Mouse (Mus musculus): ENCODE results near the gene Nadk2. TPM values are rescaled to one million over a fixed set of nuclear protein-coding genes. Genes with fewer than 3 reads are reported as not detected.

The Nadk2 gene
- polyA plus RNA-seq, 1 experiment from 2014 or later = 22.7 TPM

GRCm38 (mm10) chr15:9073684-9074083 lies 2.6 kb downstream of the Nadk2 start:
- Histone ChIP-seq H3K36me3 (ENCODE audit: control insufficient read depth, insufficient read depth) (no peaks in the 10 kb centered on the region), H3K27me3 (replicated peaks; ENCODE audit: control insufficient read depth, insufficient read depth, low read length) (no peaks in the 10 kb centered on the region), H3K27ac (ENCODE audit: low read length) (no peak overlapping the region), H3K4me2 (ENCODE audit: low read length) (no peak overlapping the region), H3K4me3 (replicated peaks; ENCODE audit: low read length) (no peak overlapping the region), H3K4me1 (replicated peaks; ENCODE audit: control insufficient read depth, insufficient read depth, low read length) (peaks cover 24% of the 10 kb centered on the region), H3K9me3 (ENCODE audit: control insufficient read depth, low read length) (no peaks in the 10 kb centered on the region), H3K9ac (replicated peaks; ENCODE audit: low read depth, low read length) (no peak overlapping the region)
- no peak for ATAC-seq
- 67% methylated on average over 5 of the region's 5 CpGs for WGBS

DNA sequence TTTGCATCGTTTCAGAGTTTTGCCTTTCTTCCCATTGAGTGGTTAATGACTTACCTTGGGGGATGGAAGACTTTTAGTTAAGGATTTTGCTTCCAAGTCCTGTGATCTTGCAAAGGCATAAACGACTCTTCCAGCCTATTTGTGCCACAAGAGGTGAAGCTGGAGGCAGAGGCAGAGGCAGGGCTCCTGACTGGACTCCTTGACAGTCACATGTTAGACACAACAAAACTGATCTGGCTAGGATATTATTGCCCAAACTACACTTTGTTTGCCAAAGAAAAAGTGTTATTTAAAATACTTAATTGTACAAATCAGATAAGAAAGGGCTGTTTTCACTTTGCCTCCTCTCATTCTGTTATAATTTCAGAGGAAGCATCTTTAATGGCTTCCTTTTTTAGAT lies 3.1 kb downstream of the Nadk2 start:
- no peak for ATAC-seq
- Histone ChIP-seq H3K27ac (ENCODE audit: low read length) (no peak overlapping the region), H3K27me3 (replicated peaks; ENCODE audit: control insufficient read depth, insufficient read depth, low read length) (no peaks in the 10 kb centered on the region), H3K9me3 (ENCODE audit: control insufficient read depth, low read length) (no peaks in the 10 kb centered on the region), H3K36me3 (ENCODE audit: control insufficient read depth, insufficient read depth) (no peaks in the 10 kb centered on the region), H3K4me3 (replicated peaks; ENCODE audit: low read length) (no peak overlapping the region), H3K9ac (replicated peaks; ENCODE audit: low read depth, low read length) (no peak overlapping the region), H3K4me2 (ENCODE audit: low read length) (no peak overlapping the region), H3K4me1 (replicated peaks; ENCODE audit: control insufficient read depth, insufficient read depth, low read length) (peaks cover 24% of the 10 kb centered on the region)
- WGBS = 18% methylated on average over 2 of the region's 2 CpGs

- ATAC-seq = no peak
- 19% methylated on average over 4 of the region's 4 CpGs for WGBS
- H3K4me2 ChIP-seq (ENCODE audit: low read length) = no peak overlapping the region
- no peak overlapping the region for H3K27ac ChIP-seq (ENCODE audit: low read length)
- no peak overlapping the region for H3K9ac ChIP-seq (replicated peaks; ENCODE audit: low read depth, low read length)
- H3K36me3 ChIP-seq (ENCODE audit: control insufficient read depth, insufficient read depth) = no peaks in the 10 kb centered on the region
- H3K4me3 ChIP-seq (replicated peaks; ENCODE audit: low read length) = no peak overlapping the region
- peaks cover 24% of the 10 kb centered on the region for H3K4me1 ChIP-seq (replicated peaks; ENCODE audit: control insufficient read depth, insufficient read depth, low read length)
- no peaks in the 10 kb centered on the region for H3K9me3 ChIP-seq (ENCODE audit: control insufficient read depth, low read length)
- H3K27me3 ChIP-seq (replicated peaks; ENCODE audit: control insufficient read depth, insufficient read depth, low read length) = no peaks in the 10 kb centered on the region
Measured at GRCm38 (mm10) chr15:9074671-9075070, 3.6 kb downstream of the Nadk2 start.

DNA sequence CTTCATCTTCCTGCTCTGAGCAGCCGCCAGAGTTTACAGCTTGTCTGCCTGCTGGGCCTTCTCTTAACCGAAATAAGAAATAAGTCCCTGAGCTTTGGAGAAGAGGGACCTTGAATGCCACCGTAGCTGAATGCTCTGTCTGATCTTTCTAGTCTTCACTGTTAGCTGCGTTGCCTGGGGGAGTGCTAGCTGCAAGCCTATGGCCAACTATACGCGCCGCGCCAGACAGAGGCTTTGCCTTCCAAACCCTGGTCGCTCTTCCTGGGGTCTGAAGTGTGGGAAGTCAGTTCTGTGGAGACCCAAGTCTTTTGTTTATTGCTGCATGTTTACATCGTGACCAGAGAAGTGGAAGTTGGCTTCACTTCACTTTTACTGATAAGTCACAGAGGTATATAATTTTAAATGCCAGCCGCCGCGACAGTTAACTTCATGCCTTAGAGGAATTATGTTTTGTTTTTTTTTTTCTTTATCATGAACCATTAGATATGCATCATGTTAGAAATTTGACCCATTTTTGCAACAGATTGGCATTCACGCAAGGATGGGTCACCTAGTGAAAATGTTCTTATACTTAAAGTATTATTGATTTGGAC lies 4.6 kb downstream of the Nadk2 start:
- H3K4me2 ChIP-seq (ENCODE audit: low read length) = no peak overlapping the region
- WGBS = 78% methylated on average over 14 of the region's 14 CpGs
- no peaks in the 10 kb centered on the region for H3K9me3 ChIP-seq (ENCODE audit: control insufficient read depth, low read length)
- H3K27me3 ChIP-seq (replicated peaks; ENCODE audit: control insufficient read depth, insufficient read depth, low read length) = no peaks in the 10 kb centered on the region
- no peaks in the 10 kb centered on the region for H3K36me3 ChIP-seq (ENCODE audit: control insufficient read depth, insufficient read depth)
- H3K4me3 ChIP-seq (replicated peaks; ENCODE audit: low read length) = no peak overlapping the region
- no peak overlapping the region for H3K9ac ChIP-seq (replicated peaks; ENCODE audit: low read depth, low read length)
- peaks cover 22% of the 10 kb centered on the region for H3K4me1 ChIP-seq (replicated peaks; ENCODE audit: control insufficient read depth, insufficient read depth, low read length)
- no peak for ATAC-seq
- H3K27ac ChIP-seq (ENCODE audit: low read length) = no peak overlapping the region

DNA sequence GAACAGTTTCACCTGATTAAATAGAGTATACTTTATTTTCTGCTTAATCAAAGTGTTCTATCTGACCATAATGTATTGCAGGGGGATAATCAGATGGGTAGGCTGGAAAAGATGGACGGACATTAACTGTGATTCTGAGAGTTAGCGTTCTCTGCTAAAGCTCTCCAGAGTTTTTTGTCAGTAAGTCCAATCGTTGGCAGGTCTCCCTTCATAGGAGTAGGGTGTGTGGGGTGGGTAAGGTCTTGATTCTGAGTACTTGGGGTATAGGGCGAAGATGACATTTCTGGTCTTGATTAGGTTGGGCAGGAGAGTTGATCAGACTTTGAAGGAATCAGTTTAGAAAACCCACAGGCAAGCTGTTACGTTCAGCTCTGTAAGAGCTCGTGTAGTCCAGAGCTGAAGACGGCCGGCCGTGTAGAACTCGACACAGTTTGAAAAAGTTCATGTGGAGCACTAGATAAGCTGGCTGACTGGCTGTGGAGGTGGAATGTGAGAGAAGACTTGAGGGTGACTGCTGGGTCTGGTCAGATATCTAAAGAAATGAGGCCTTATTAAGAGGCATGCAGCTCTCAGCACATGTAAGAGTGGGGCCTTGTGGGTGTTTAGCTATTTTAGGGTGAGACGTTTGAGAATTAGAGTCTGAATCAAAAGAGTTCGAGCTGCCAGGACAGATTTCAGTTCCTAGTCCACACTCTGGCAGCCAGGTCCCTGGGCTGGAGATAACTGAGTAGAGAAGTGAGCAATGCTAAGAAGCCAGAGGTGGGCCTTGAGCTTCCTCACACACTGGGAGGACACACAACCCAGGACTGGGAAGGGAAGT lies 7.6 kb downstream of the Nadk2 start:
- WGBS = 81% methylated on average over 12 of the region's 12 CpGs
- Histone ChIP-seq H3K27ac (ENCODE audit: low read length) (no peak overlapping the region), H3K36me3 (ENCODE audit: control insufficient read depth, insufficient read depth) (no peaks in the 10 kb centered on the region), H3K4me1 (replicated peaks; ENCODE audit: control insufficient read depth, insufficient read depth, low read length) (peaks cover 6% of the 10 kb centered on the region), H3K9me3 (ENCODE audit: control insufficient read depth, low read length) (no peaks in the 10 kb centered on the region), H3K4me3 (replicated peaks; ENCODE audit: low read length) (no peak overlapping the region), H3K9ac (replicated peaks; ENCODE audit: low read depth, low read length) (no peak overlapping the region), H3K27me3 (replicated peaks; ENCODE audit: control insufficient read depth, insufficient read depth, low read length) (no peaks in the 10 kb centered on the region), H3K4me2 (ENCODE audit: low read length) (no peak overlapping the region)
- no peak for ATAC-seq

GRCm38 (mm10) chr15:9079626-9080025 lies 8.6 kb downstream of the Nadk2 start:
- Histone ChIP-seq H3K4me2 (ENCODE audit: low read length) (no peak overlapping the region), H3K27ac (ENCODE audit: low read length) (no peak overlapping the region), H3K4me1 (replicated peaks; ENCODE audit: control insufficient read depth, insufficient read depth, low read length) (peaks cover 4% of the 10 kb centered on the region), H3K9ac (replicated peaks; ENCODE audit: low read depth, low read length) (no peak overlapping the region), H3K27me3 (replicated peaks; ENCODE audit: control insufficient read depth, insufficient read depth, low read length) (no peaks in the 10 kb centered on the region), H3K4me3 (replicated peaks; ENCODE audit: low read length) (no peak overlapping the region), H3K36me3 (ENCODE audit: control insufficient read depth, insufficient read depth) (no peaks in the 10 kb centered on the region), H3K9me3 (ENCODE audit: control insufficient read depth, low read length) (no peaks in the 10 kb centered on the region)
- 57% methylated on average over 5 of the region's 5 CpGs for WGBS
- no peak for ATAC-seq

DNA sequence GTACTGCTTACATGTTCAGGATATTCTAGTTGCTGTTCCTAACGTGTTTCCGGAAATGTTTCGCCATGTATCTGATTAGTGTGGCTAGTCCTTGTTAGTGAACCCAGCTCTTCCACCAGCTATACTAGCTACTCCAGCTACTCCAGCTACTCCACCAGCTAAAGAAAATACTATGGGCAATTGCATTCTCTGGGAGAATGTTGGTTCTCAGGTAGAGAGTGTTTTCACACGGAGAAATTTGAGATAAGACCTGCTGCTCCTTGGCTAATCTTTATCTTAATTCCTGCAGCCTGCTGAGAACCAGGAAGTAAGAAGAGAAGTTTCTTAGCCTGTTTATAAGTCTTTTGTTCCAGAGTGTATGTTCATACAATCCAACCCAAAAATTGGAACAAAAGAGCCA lies 9.1 kb downstream of the Nadk2 start:
- 69% methylated on average over 4 of the region's 4 CpGs for WGBS

DNA sequence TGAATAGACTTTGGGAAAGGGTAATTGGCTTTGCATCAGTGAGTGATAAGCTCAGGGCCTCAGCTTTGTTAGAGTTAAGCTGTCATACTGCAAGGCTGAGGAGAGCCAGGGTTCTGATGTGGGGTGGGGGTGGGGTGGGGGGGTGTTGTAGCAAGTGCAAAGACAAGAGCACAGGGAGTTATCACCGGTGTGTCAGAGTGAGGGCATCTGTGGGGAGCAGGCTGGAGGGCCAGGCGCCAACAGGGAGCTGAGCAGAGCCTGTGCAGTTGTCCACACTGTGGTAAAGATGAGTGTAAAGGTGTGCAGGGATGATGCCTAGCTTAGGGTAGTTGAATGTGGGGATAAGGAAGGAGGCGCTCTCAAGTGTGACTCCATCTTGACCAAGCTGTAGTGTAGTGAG lies 10.2 kb downstream of the Nadk2 start:
- no peak overlapping the region for H3K27ac ChIP-seq (ENCODE audit: low read length)
- H3K9me3 ChIP-seq (ENCODE audit: control insufficient read depth, low read length) = no peaks in the 10 kb centered on the region
- no peaks in the 10 kb centered on the region for H3K4me1 ChIP-seq (replicated peaks; ENCODE audit: control insufficient read depth, insufficient read depth, low read length)
- no peak overlapping the region for H3K9ac ChIP-seq (replicated peaks; ENCODE audit: low read depth, low read length)
- no peak overlapping the region for H3K4me2 ChIP-seq (ENCODE audit: low read length)
- H3K4me3 ChIP-seq (replicated peaks; ENCODE audit: low read length) = no peak overlapping the region
- WGBS = 89% methylated on average over 3 of the region's 3 CpGs
- ATAC-seq = no peak; the same call in 1 of the 2 replicates
- H3K36me3 ChIP-seq (ENCODE audit: control insufficient read depth, insufficient read depth) = no peaks in the 10 kb centered on the region
- no peaks in the 10 kb centered on the region for H3K27me3 ChIP-seq (replicated peaks; ENCODE audit: control insufficient read depth, insufficient read depth, low read length)

More for the DNA sequence above, 9.1 kb downstream of the Nadk2 start:
- ATAC-seq = no peak
- Histone ChIP-seq H3K9ac (replicated peaks; ENCODE audit: low read depth, low read length) (no peak overlapping the region), H3K36me3 (ENCODE audit: control insufficient read depth, insufficient read depth) (no peaks in the 10 kb centered on the region), H3K4me2 (ENCODE audit: low read length) (no peak overlapping the region), H3K4me1 (replicated peaks; ENCODE audit: control insufficient read depth, insufficient read depth, low read length) (peaks cover 2% of the 10 kb centered on the region; the same call in 1 of the 2 replicates), H3K27ac (ENCODE audit: low read length) (no peak overlapping the region), H3K4me3 (replicated peaks; ENCODE audit: low read length) (no peak overlapping the region), H3K27me3 (replicated peaks; ENCODE audit: control insufficient read depth, insufficient read depth, low read length) (no peaks in the 10 kb centered on the region), H3K9me3 (ENCODE audit: control insufficient read depth, low read length) (no peaks in the 10 kb centered on the region)

DNA sequence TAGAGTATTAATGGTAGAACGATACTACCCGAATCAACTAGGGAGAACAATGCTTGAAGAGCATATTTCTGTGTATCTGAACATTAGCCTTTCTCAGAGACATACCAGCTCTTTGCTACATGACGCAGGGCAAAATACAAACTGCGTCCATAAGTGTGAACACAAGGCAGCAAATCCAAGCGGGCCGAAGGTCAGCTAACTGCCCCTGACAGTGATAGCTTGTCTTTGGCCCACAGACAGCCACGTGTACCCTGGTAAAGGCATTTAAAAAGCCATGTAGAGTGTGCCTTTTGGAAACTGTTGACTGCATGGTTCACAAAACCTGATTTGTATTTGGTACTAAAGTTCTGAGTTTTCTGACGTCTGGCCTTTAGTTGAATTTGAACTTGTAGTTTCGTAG lies 11.7 kb downstream of the Nadk2 start:
- no peak overlapping the region for H3K27ac ChIP-seq (ENCODE audit: low read length)
- no peak overlapping the region for H3K4me3 ChIP-seq (replicated peaks; ENCODE audit: low read length)
- H3K4me2 ChIP-seq (ENCODE audit: low read length) = no peak overlapping the region
- no peaks in the 10 kb centered on the region for H3K36me3 ChIP-seq (ENCODE audit: control insufficient read depth, insufficient read depth)
- no peaks in the 10 kb centered on the region for H3K27me3 ChIP-seq (replicated peaks; ENCODE audit: control insufficient read depth, insufficient read depth, low read length)
- no peaks in the 10 kb centered on the region for H3K9me3 ChIP-seq (ENCODE audit: control insufficient read depth, low read length)
- no peaks in the 10 kb centered on the region for H3K4me1 ChIP-seq (replicated peaks; ENCODE audit: control insufficient read depth, insufficient read depth, low read length)
- 92% methylated on average over 9 of the region's 9 CpGs for WGBS
- no peak overlapping the region for H3K9ac ChIP-seq (replicated peaks; ENCODE audit: low read depth, low read length)
- no peak for ATAC-seq
